Mouse (Mus musculus): Measurements from ENCODE around the gene Txndc9.

- TF ChIP-seq POLR2A (IDR thresholded peaks at IDR 0.05; ENCODE audit: insufficient read depth, low read length) (no peak), CTCF (IDR thresholded peaks at IDR 0.05; ENCODE audit: low read depth, low read length) (no peak), EP300 (IDR thresholded peaks at IDR 0.05; ENCODE audit: insufficient read depth, low read depth, low read length) (no peak)
Measured at GRCm38 (mm10) chr1:37959486-37959885, 38.2 kb downstream of the Txndc9 start.
